Mouse (Mus musculus) small intestine, adult 2 months (tissue): ENCODE measurements around the gene Ccl2. TPM values are rescaled to one million over a fixed set of nuclear protein-coding genes. Genes with fewer than 3 reads are reported as not detected.

Experiments
- H3K27ac ChIP-seq: fragments of 200-500 bp; 2 replicates; pipeline ENCODE4 v1.5.1; 2012; ENCODE audit warnings: low read depth, low read length, control low read depth, inconsistent platforms; ENCODE audit not compliant: insufficient read depth
- H3K27me3 ChIP-seq: fragments of 200-500 bp; 2 replicates; pipeline ENCODE4 v1.6.1; 2012; ENCODE audit warnings: mild to moderate bottlenecking, moderate library complexity, low read length, inconsistent platforms; ENCODE audit not compliant: control insufficient read depth, insufficient read depth
- H3K36me3 ChIP-seq: fragments of 200-500 bp; 2 replicates; pipeline ENCODE4 v1.6.1; 2012; ENCODE audit warnings: mild to moderate bottlenecking, low read length, control low read depth, inconsistent platforms; ENCODE audit not compliant: control insufficient read depth, insufficient read depth
- H3K4me1 ChIP-seq: fragments of 200-500 bp; 2 replicates; pipeline ENCODE4 v1.6.1; 2012; ENCODE audit warnings: low read length, inconsistent platforms, mixed read lengths; ENCODE audit not compliant: control insufficient read depth, insufficient read depth, insufficient read length
- H3K4me3 ChIP-seq: fragments of 200-500 bp; 2 replicates; pipeline ENCODE4 v1.5.1; 2012; ENCODE audit warnings: low read depth, mild to moderate bottlenecking, control low read depth, inconsistent platforms, low read length, moderate library complexity
- CTCF ChIP-seq: fragments of 200-500 bp; IDR thresholded peaks from 2 replicates; pipeline ENCODE4 v1.5.1; 2012; ENCODE audit warnings: low read depth, mild to moderate bottlenecking, control low read depth, inconsistent platforms, low read length, moderate library complexity, mixed read lengths; ENCODE audit not compliant: insufficient replicate concordance, insufficient read length; ENCODE audit errors: extremely low read depth
- POLR2A ChIP-seq: fragments of 200-500 bp; IDR thresholded peaks from 2 replicates; pipeline ENCODE4 v1.6.1; 2012; ENCODE audit warnings: low read depth, mild to moderate bottlenecking, control low read depth, inconsistent platforms, low read length, moderate library complexity
- WGBS: fragments of 180-500 bp; shearing (Covaris S2); methylation state at CpG from one replicate; pipeline ENCODE4 v1.1.7; 2018; 5-methylcytosine and 5-hydroxymethylcytosine counted together
- polyA plus RNA-seq: library from polyadenylated mRNA; depleted of rRNA; stranded (reverse); fragments of >200 nt; gene quantifications from 2 replicates; pipeline ENCODE4 v1.2.3, GENCODE M21; 2012

Gene Ccl2
- polyA plus RNA-seq, 1 experiment: 1.4 TPM

- no peaks in the 10 kb centered on the region for H3K36me3 ChIP-seq
- H3K4me1 ChIP-seq: no peaks in the 10 kb centered on the region
- WGBS: 85% methylated on average over 3 of the region's 3 CpGs
- H3K4me3 ChIP-seq: no peak overlapping the region
- TF ChIP-seq CTCF (no peak), POLR2A (no peak)
- H3K27me3 ChIP-seq: no peaks in the 10 kb centered on the region
- no peak overlapping the region for H3K27ac ChIP-seq
Measured at GRCm38 (mm10) chr11:82010115-82010514, 25.3 kb upstream of the Ccl2 start.

- no peak overlapping the region for H3K4me3 ChIP-seq
- no peaks in the 10 kb centered on the region for H3K36me3 ChIP-seq
- TF ChIP-seq POLR2A (no peak), CTCF (no peak)
- no peaks in the 10 kb centered on the region for H3K27me3 ChIP-seq
- WGBS: 66% methylated on average over 8 of the region's 8 CpGs
- no peaks in the 10 kb centered on the region for H3K4me1 ChIP-seq
- H3K27ac ChIP-seq: no peak overlapping the region
Measured at GRCm38 (mm10) chr11:82011411-82012193, 23.8 kb upstream of the Ccl2 start.

- H3K4me1 ChIP-seq: no peaks in the 10 kb centered on the region
- TF ChIP-seq POLR2A (no peak), CTCF (no peak)
- H3K27me3 ChIP-seq: no peaks in the 10 kb centered on the region
- H3K4me3 ChIP-seq: no peak overlapping the region
- no peak overlapping the region for H3K27ac ChIP-seq
- H3K36me3 ChIP-seq: no peaks in the 10 kb centered on the region
- 50% methylated on average over 1 of the region's 1 CpGs for WGBS
Measured at GRCm38 (mm10) chr11:82013756-82014155, 21.6 kb upstream of the Ccl2 start.

- Histone ChIP-seq H3K4me3 (no peak overlapping the region), H3K27ac (no peak overlapping the region), H3K36me3 (no peaks in the 10 kb centered on the region), H3K27me3 (no peaks in the 10 kb centered on the region), H3K4me1 (peaks cover 3% of the 10 kb centered on the region; the same call in 1 of the 2 replicates)
- TF ChIP-seq POLR2A: no peak
- no peak for TF ChIP-seq CTCF
- WGBS: 51% methylated on average over 2 of the region's 2 CpGs
Measured at GRCm38 (mm10) chr11:82015066-82015465, 20.3 kb upstream of the Ccl2 start.

- H3K36me3 ChIP-seq: no peaks in the 10 kb centered on the region
- no peak for TF ChIP-seq POLR2A
- H3K4me3 ChIP-seq: no peak overlapping the region
- peaks cover 3% of the 10 kb centered on the region; the same call in 1 of the 2 replicates for H3K4me1 ChIP-seq
- H3K27ac ChIP-seq: no peak overlapping the region
- no peaks in the 10 kb centered on the region for H3K27me3 ChIP-seq
- 52% methylated on average over 3 of the region's 3 CpGs for WGBS
Measured at GRCm38 (mm10) chr11:82016181-82016780, 19.1 kb upstream of the Ccl2 start.

- Histone ChIP-seq H3K27me3 (no peaks in the 10 kb centered on the region), H3K36me3 (no peaks in the 10 kb centered on the region), H3K27ac (no peak overlapping the region), H3K4me3 (no peak overlapping the region), H3K4me1 (peaks cover 3% of the 10 kb centered on the region; the same call in 1 of the 2 replicates)
- no peak for TF ChIP-seq CTCF
- WGBS: 41% methylated on average over 2 of the region's 2 CpGs
Measured at GRCm38 (mm10) chr11:82019389-82019788, 16.0 kb upstream of the Ccl2 start.

GRCm38 (mm10) chr11:82019793-82020192 lies 15.6 kb upstream of the Ccl2 start:
- Histone ChIP-seq H3K36me3 (no peaks in the 10 kb centered on the region), H3K4me1 (peaks cover 3% of the 10 kb centered on the region; the same call in 1 of the 2 replicates), H3K4me3 (no peak overlapping the region), H3K27ac (no peak overlapping the region), H3K27me3 (no peaks in the 10 kb centered on the region)
- TF ChIP-seq POLR2A (no peak), CTCF (no peak)
